Mouse (Mus musculus) liver, embryonic 14.5 days (tissue): ENCODE data around the gene Prcd. TPM values are rescaled to one million over a fixed set of nuclear protein-coding genes. Genes with fewer than 3 reads are reported as not detected.

Experiments
- ATAC-seq: fragments of 200-750 bp; cut with Nextera tagmentation; 2 replicates; pipeline ENCODE4 v1.8.0; 2017; ENCODE audit warnings: moderate number of reproducible peaks, mild to moderate bottlenecking, moderate library complexity; ENCODE audit not compliant: insufficient read depth
- DNase-seq, 3 experiments: peaks; one replicate each; pipeline ENCODE4 v3.0.0-alpha.2; 2012 to 2013; ENCODE audit warnings: low read depth in 3 of 3, low spot score in 3 of 3
- H3K27ac ChIP-seq: fragments of 300-500 bp; sonication (generic); 2 replicates; pipeline ENCODE4 v1.5.1; 2014; ENCODE audit warnings: moderate library complexity, mild to moderate bottlenecking, control low read depth, inconsistent platforms
- H3K27me3 ChIP-seq: fragments of 300-500 bp; sonication (generic); 2 replicates; pipeline ENCODE4 v1.6.1; 2014; ENCODE audit warnings: mild to moderate bottlenecking, low read length, moderate library complexity; ENCODE audit not compliant: control insufficient read depth, insufficient read depth
- H3K36me3 ChIP-seq: fragments of 300-500 bp; sonication (generic); replicated peaks from 2 replicates; pipeline ENCODE4 v1.6.1; 2014; ENCODE audit warnings: low read depth; ENCODE audit not compliant: control insufficient read depth, insufficient read depth
- H3K4me1 ChIP-seq, 2 experiments: fragments of 200-500 bp in 1 of 2; fragments of 300-500 bp in 1 of 2; sonication (generic) in 1 of 2; replicated peaks; 2 replicates each; pipeline ENCODE4 v1.6.1; 2012 to 2014; ENCODE audit warnings: antibody characterized with exemption in 1 of 2, inconsistent platforms in 1 of 2, low read length in 1 of 2; ENCODE audit not compliant: control insufficient read depth in 2 of 2, insufficient read depth in 2 of 2
- H3K4me2 ChIP-seq: fragments of 300-500 bp; sonication (generic); 2 replicates; pipeline ENCODE4 v1.6.1; 2014; ENCODE audit warnings: low read depth, mild to moderate bottlenecking, control low read depth, moderate library complexity
- H3K4me3 ChIP-seq, 2 experiments: fragments of 200-500 bp in 1 of 2; fragments of 300-500 bp in 1 of 2; sonication (generic) in 1 of 2; 2 replicates each; pipeline ENCODE4 v1.5.1; 2012 to 2014; ENCODE audit warnings: low read depth in 2 of 2, low read length in 2 of 2, mild to moderate bottlenecking in 2 of 2, control low read depth in 1 of 2, inconsistent platforms in 1 of 2, moderate library complexity in 1 of 2; ENCODE audit not compliant: insufficient read depth in 1 of 2
- H3K9ac ChIP-seq: fragments of 300-500 bp; sonication (generic); replicated peaks from 2 replicates; pipeline ENCODE4 v1.6.1; 2014; ENCODE audit warnings: mild to moderate bottlenecking, control low read depth, moderate library complexity
- H3K9me3 ChIP-seq: fragments of 300-500 bp; sonication (generic); 2 replicates; pipeline ENCODE4 v1.6.1; 2016; ENCODE audit warnings: low read length, mixed read lengths; ENCODE audit not compliant: control insufficient read depth
- CTCF ChIP-seq: IDR thresholded peaks from 2 replicates; pipeline ENCODE4 v1.5.1; 2016; ENCODE audit warnings: antibody characterized with exemption, low read depth, control low read depth
- EP300 ChIP-seq: IDR thresholded peaks from 2 replicates; pipeline ENCODE4 v1.6.1; 2016; ENCODE audit warnings: antibody characterized with exemption, low read depth
- WGBS: fragments of 180-500 bp; shearing (Covaris S2); extraction: QIAGEN DNeasy Blood & Tissue Kit; methylation state at CpG from one replicate; pipeline ENCODE4 v1.1.7; 2014; ENCODE audit not compliant: insufficient replicate concordance; 5-methylcytosine and 5-hydroxymethylcytosine counted together
- polyA plus RNA-seq, 2 experiments: library from polyadenylated mRNA; depleted of rRNA in 1 of 2; stranded (reverse) in 1 of 2; unstranded in 1 of 2; fragments of >200 nt; fragmentation: Nextera tagmentation in 1 of 2; extraction: Ambion mirVana in 1 of 2; gene quantifications; 2 replicates each; pipeline versions ENCODE4 v1.2.1 to v1.2.3; 2012 to 2014

Gene Prcd
- polyA plus RNA-seq, 2 experiments = 0.11 to 0.19 TPM

GRCm38 (mm10) chr11:116653709-116654221 is 431 bp downstream of the Prcd start:
- WGBS = under 1% methylated on average over 47 of the region's 47 CpGs
- DNase-seq (no peak), ATAC-seq (no peak)
- Histone ChIP-seq H3K4me2 (peak overlapping the region; percentile 58), H3K27ac (no peak overlapping the region), H3K9ac (no peak overlapping the region), H3K9me3 (no peaks in the 10 kb centered on the region), H3K4me1 (peaks cover 0 to 5% of the 10 kb centered on the region in 2 experiments; a peak in 2 of 4 replicates), H3K36me3 (no peaks in the 10 kb centered on the region), H3K27me3 (peaks cover 35% of the 10 kb centered on the region), H3K4me3 (peak overlapping the region in 1 of 2 experiments; percentile 37; a peak in 2 of 4 replicates)
- TF ChIP-seq CTCF (no peak), EP300 (no peak)

GRCm38 (mm10) chr11:116654255-116654821 is 1.0 kb downstream of the Prcd start, which contains the start of gene Cygb:
Cygb (minus strand) TSS chr11:116654313.
- Histone ChIP-seq H3K9ac (no peak within 1 kb of the TSS), H3K4me1 (peaks cover 0 to 5% of the 10 kb centered on the region in 2 experiments; a peak in 2 of 4 replicates), H3K4me2 (peak within 1 kb of the TSS; percentile 58), H3K4me3 (peak within 1 kb of the TSS in 1 of 2 experiments; percentile 37; a peak in 2 of 4 replicates), H3K27ac (no peak within 1 kb of the TSS), H3K36me3 (no peaks in the 10 kb centered on the region), H3K27me3 (peaks cover 35% of the 10 kb centered on the region), H3K9me3 (no peaks in the 10 kb centered on the region)
- no peak for TF ChIP-seq CTCF
- TF ChIP-seq EP300 = no peak
- DNase-seq = no peak
- 6% methylated on average over 28 of the region's 28 CpGs for WGBS
- ATAC-seq = no peak

- Histone ChIP-seq H3K9me3 (no peaks in the 10 kb centered on the region), H3K4me2 (no peak overlapping the region), H3K27ac (no peak overlapping the region), H3K4me3 (no peak overlapping the region), H3K36me3 (no peaks in the 10 kb centered on the region), H3K4me1 (peaks cover 0 to 5% of the 10 kb centered on the region in 2 experiments; a peak in 2 of 4 replicates), H3K27me3 (peaks cover 34% of the 10 kb centered on the region), H3K9ac (no peak overlapping the region)
- DNase-seq (no peak), ATAC-seq (no peak)
- TF ChIP-seq EP300 (no peak), CTCF (no peak)
- 70% methylated on average over 16 of the region's 16 CpGs for WGBS
These were observed 3.2 kb downstream of the Prcd start for GRCm38 (mm10) chr11:116656348-116657191.

- peak; percentile 95 for ATAC-seq
- peak overlapping the region; percentile 11; the same call in 1 of the 2 replicates for H3K9ac ChIP-seq
- TF ChIP-seq CTCF (peak; percentile 59), EP300 (no peak)
- H3K27ac ChIP-seq = peak overlapping the region; percentile 38
- peak overlapping the region; percentile 55 for H3K4me2 ChIP-seq
- DNase-seq = peak; percentile 79 to 82 (median 81)
- 13% methylated on average over 22 of the region's 22 CpGs for WGBS
- H3K4me1 ChIP-seq = peaks cover 0 to 5% of the 10 kb centered on the region in 2 experiments; a peak in 2 of 4 replicates
- H3K36me3 ChIP-seq = no peaks in the 10 kb centered on the region
- H3K27me3 ChIP-seq = peaks cover 30% of the 10 kb centered on the region
- H3K4me3 ChIP-seq = peak overlapping the region; percentile 37 to 38
- no peaks in the 10 kb centered on the region for H3K9me3 ChIP-seq
These were observed 4.2 kb downstream of the Prcd start for GRCm38 (mm10) chr11:116657311-116658223.
